Mouse (Mus musculus): ENCODE data around the gene Cldn20.

- no peak for TF ChIP-seq CTCF (IDR thresholded peaks at IDR 0.05)
- no peak for TF ChIP-seq POLR2A (IDR thresholded peaks at IDR 0.05; ENCODE audit: insufficient read depth, low read depth, low read length)
- TF ChIP-seq EP300 (IDR thresholded peaks at IDR 0.05; ENCODE audit: insufficient read depth, low read depth, low read length): no peak
Measured at GRCm38 (mm10) chr17:3527841-3528471, 4.4 kb upstream of the Cldn20 start.
